Mouse (Mus musculus): ENCODE measurements around the gene Gm20388.
"Not testable (repeated sequence)": the region's sequence is repeated elsewhere in the genome, so short reads cannot be mapped to it uniquely, and the experiment has no call there.

Gm20388 gene

DNA sequence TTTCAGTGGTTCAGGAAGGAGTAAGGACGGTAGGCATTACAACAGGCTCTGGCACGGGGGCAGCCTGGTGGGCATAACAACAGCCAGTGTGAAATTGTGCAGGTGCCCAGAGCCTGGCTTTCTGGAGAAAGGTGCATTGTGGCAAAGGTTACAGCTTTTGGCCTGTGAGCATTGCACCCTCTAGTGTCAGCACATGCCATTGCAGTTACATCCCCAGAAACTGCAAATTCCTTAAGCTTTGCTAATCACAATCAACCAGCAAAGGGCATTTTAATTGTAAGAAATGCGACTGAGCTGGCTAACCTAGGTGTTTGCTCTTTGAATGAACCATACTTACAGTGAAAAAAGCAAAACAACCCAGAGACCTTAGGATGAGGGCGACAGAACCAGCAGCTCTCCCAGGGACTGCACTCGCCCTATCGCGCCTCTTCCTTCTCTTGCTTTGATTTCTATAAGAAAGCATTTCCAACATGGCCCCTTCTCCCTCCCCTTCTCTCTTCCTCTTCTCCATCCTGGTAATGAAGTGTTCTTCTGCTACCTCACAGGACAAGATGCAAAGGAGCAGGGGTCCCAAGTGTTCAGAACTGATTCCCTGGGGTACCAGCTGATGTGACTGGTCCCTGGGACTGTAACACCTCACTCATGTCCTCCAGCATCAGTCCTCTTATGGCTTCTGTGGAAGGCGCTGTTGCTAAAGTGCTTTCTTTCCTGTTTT lies 3717.8 kb downstream of the Gm20388 start:
- DNase-seq (ENCODE audit: low read depth, low spot score): no peak

DNA sequence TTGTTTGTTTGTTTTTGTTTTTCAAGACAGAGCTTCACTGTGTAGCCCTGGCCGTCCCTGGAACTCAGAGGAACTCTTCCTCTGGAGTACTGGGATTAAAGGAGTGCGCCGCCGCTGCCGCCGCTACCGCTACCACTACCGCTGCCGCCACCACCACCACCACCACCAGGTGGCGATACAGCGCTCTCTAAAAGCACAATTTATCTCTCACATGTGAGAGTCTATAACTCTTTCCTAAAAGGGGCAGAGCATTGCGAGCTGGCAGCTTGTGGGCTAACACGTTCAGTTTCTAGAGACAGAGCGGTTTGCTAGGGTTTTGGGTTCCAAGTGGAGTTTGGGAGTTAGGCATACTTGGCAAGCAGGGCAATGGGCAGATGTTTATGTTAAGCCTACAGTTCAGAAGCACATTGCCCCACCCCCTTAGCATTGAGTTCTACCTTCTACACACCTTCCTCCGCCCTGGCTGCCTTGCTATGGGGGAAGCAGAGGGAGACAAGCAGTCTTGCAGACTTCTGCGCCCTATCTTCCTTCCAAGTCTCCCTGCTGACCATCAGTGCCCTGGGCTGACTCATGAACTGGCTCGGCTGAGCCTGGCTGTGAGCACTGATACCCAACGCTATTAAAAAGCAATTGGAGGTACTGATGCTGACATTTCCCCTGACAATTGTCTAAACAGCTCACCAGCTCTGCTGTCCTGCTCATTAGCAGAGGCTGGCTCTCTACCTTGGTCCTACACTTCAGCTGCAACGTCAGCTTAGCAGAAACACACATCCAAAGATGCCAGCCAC lies 3718.5 kb downstream of the Gm20388 start:
- DNase-seq (ENCODE audit: low read depth, low spot score): no peak

GRCm38 (mm10) chr8:123630058-123630457 lies 3719.4 kb downstream of the Gm20388 start:
- no peak for DNase-seq (ENCODE audit: low read depth, low spot score)

GRCm38 (mm10) chr8:123630841-123631251 lies 3720.2 kb downstream of the Gm20388 start:
- no peak for DNase-seq (ENCODE audit: low read depth, low spot score)

- not testable (repeated sequence) for DNase-seq (ENCODE audit: low read depth, low spot score)
Measured at GRCm38 (mm10) chr8:123631746-123632145, 3721.1 kb downstream of the Gm20388 start.

- no peak for DNase-seq (ENCODE audit: low read depth, low spot score)
Measured at GRCm38 (mm10) chr8:123632257-123632656, 3721.6 kb downstream of the Gm20388 start.

DNA sequence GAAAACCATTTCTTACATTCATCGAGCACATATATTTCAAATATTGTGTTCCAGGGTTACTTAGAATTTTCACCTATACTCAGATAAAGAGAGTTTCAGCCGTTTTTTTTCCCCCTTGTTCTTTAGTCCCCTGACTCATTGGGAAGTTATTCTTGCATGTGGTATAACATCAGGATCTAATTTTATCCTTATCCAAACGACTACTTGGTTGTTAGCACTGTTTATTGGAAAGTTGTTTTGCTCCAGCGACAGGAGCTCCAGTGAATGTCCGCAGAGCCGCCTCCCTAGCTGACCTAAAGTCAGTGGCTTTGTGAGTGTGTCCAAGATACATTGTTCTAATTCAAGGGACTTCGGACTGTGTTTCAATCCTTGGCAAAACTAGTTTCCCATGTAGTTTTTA lies 3723.2 kb downstream of the Gm20388 start:
- DNase-seq (ENCODE audit: low read depth, low spot score): no peak

DNA sequence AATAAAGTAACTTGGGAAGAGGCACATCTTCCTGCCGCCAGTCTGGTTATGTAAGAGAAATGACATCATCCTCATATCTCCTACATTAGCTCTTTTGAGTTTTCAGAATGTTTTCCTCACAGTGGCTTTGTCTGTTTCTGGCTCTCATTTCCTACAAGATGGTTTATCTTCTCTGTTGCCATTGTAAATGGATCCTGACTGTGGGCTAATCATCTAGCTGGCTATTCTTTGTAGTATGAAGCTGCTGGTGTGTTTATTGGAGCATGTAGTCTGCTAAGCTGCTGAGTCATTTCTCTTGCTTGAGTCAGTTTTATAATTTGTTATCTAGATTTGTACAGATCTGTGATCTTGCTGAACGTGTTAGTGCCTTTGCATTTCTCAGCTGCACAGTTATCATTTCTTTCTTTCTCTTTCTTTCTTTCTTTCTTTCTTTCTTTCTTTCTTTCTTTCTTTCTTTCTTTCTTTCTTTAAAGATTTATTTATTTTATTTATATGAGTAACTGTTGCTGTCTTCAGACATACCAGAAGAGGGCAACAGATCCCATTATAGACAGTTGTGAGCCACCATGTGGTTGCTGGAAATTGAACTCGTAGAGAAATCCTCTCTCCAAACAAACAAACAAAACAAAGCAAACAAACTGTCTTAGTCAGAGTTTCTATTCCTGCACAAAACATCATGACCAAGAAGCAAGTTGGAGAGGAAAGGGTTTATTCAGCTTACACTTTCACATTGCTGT lies 3723.9 kb downstream of the Gm20388 start:
- no peak for DNase-seq (ENCODE audit: low read depth, low spot score)

GRCm38 (mm10) chr8:123635671-123636070 lies 3725.0 kb downstream of the Gm20388 start:
- no peak for DNase-seq (ENCODE audit: low read depth, low spot score)

- DNase-seq (ENCODE audit: low read depth, low spot score): no peak
Measured at GRCm38 (mm10) chr8:123643330-123644051, 3732.8 kb downstream of the Gm20388 start.

- no peak for DNase-seq (ENCODE audit: low read depth, low spot score)
Measured at GRCm38 (mm10) chr8:123645229-123645628, 3734.6 kb downstream of the Gm20388 start.

GRCm38 (mm10) chr8:123648245-123649170 lies 3737.9 kb downstream of the Gm20388 start:
- DNase-seq (ENCODE audit: low read depth, low spot score): no peak

DNA sequence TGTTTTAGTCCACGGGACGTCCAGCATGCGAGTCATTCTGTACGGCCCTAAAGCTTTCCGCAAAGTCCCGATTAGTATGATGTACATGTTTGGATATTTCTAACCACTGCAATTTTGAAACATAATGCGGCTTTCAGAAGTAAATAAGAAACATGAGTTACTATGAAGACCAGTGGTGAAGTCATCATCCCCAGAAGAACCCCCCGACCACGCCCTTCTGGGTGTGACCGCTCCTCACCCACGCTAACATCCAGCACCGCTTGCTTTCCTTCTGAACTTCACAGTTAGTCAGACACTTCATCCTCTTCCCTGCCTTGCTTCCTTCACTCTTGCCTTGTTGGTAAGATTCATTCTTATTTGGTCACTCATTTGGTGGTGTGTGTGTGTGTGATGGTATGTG lies 3738.8 kb downstream of the Gm20388 start:
- DNase-seq (ENCODE audit: low read depth, low spot score): no peak

GRCm38 (mm10) chr8:123651390-123652098 lies 3740.9 kb downstream of the Gm20388 start:
- DNase-seq (ENCODE audit: low read depth, low spot score): no peak

DNA sequence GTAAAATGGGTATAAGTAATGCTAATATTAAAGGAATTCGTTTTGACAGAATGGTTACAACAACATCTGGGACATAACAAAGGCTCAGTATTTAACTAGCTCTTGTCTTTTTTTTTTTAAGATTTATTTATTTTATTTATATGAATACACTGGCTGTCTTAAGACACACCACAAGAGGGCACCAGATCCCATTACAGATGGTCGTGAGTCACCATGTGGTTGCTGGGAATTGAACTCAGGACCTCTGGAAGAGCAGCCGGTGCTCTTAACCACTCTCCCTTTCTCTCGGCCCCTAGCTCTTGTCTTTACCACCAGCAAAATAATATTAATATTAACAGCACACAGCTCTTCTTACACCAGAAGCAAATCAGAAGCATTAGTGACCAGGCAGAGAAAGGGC lies 3742.0 kb downstream of the Gm20388 start:
- no peak for DNase-seq (ENCODE audit: low read depth, low spot score)

DNA sequence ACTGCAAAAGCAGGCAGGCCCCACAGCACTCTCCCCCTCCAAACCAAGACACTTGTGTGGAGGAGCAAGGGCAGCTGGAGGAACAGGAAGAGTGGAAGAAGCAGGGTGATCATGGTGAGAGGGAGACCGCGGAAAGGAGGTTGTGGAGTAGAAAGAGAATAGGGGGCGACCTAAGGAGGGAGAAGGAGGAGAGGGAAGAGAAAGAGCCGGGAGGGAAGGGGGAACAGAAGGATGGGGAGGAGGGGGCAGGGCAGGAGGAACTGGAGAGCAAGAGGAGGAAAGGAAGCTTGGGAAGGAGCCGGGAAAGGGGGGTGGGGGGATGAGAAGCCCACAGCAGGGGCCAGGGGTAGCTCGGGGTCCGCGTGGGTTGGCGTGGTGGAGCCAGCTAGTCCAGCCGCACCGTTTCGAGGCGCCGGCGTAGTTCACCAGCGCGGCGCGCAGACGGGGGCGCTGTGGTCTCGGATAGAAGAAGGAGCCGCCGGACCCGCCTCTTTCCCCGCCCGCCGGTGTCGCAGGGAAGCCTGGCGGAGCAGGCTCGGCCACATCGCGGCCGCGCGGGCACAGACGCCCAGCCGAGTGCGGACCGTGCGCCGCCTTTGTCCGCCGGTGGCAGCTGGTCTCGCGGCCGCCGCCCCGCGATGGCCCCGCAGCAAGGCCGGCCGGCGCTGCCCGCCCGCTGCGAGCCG lies 3742.8 kb downstream of the Gm20388 start, which contains the start of gene Rhou:
TSS of gene Rhou (plus strand) at position 622 of the 686 bp plus-strand sequence.
- no peak for DNase-seq (ENCODE audit: low read depth, low spot score)

DNA sequence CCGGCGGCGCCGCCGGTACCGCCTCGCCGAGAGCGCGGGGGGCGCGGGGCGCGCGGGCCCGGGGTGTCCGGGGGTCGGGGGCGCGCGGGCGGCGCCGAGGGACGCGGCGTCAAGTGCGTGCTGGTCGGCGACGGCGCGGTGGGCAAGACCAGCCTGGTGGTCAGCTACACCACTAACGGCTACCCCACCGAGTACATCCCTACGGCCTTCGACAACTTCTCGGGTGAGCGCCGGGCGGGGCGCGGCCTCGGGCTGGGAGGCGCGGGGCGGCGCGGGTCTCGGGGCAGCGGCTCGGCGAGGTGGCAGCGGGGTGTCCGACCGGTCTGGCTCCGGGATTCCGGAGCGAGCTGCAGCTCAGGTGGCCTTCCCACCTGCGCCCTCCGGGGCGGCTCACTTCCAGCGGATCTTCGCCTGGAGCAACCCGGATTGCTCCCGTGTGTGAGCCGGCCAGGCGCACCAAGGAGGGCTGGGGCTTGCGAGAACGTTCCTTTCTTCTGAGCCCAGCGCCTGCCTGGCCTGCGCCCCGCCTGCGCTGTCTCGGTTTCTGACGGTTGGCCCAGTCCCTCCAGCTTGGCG lies 3743.4 kb downstream of the Gm20388 start:
- no peak for DNase-seq (ENCODE audit: low read depth, low spot score)

GRCm38 (mm10) chr8:123654763-123655162 lies 3744.1 kb downstream of the Gm20388 start:
- no peak for DNase-seq (ENCODE audit: low read depth, low spot score)

- DNase-seq (ENCODE audit: low read depth, low spot score): no peak
Measured at GRCm38 (mm10) chr8:123655351-123655779, 3744.7 kb downstream of the Gm20388 start.

Measured in retina, adult 2 months (tissue).